Mouse (Mus musculus) cerebellum, adult 9-11 months (tissue): ENCODE results near the gene Hand2.

ENCODE experiments used
- DNase-seq: peaks from one replicate; pipeline ENCODE4 v3.0.0; 2022

The Hand2 gene

GRCm38 (mm10) chr8:57320851-57321743, at the start of gene Hand2:
Gene Hand2, plus strand, starts transcription at chr8:57320983.
- no peak for DNase-seq

- no peak for DNase-seq
These were observed 47.7 kb upstream of the Hand2 start for GRCm38 (mm10) chr8:57273055-57273454.

GRCm38 (mm10) chr8:57293441-57293840, 27.3 kb upstream of the Hand2 start:
- DNase-seq, result no peak

DNA sequence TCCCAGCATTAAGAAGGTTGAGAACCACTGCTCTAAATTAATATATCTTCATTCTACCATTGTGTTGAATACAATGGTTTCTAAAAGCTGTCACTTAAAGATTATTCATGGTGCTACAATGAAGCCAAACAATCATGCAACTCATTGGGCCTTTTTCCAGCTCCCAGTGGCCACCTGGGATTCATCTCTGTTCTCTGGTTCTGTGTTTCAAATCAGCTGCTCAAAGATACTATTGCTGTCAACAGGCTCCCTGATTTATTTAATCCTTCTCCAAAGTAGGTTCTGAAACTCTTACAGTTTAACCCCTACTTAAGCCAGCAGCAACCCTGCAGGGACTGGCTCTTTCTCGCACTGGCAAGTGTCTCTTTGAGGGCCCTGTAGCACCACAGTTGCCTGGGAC, 17.3 kb upstream of the Hand2 start:
- DNase-seq, result no peak

DNA sequence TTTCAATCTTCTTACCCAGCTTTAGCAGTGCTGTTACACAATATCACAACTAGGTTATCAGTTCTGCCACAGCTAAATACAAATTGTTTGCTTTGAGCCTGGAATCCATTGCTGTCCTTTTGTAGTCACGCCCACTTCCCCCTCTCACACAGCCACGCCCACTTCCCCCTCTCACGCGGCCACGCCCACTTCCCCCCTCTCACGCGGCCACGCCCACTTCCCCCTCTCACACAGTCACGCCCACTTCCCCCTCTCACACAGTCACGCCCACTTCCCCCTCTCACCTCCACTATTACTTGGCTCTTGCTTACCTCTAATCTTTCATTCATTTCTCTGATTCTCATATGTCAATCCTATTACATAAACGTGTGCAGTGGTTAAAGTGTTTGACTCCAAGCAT, 15.8 kb upstream of the Hand2 start:
- DNase-seq, result no peak

DNA sequence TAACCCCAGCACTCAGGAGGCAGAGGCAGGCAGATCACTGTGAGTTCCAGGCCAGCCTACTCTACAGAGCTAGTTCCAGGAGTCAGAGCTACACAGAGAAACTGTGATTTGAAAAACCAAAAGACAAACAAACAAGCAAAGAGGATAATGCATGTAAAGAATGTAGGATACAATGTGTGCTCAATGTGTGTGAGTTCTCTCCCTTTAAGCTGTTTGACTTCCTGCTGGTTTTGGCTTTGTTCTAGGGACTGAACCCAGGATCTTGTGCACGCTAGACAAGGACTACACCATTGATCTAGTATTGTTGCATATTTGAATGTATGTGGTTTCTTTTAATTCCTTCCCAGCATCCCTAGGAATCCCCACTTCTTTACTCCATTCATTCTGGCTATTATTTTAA, 14.3 kb upstream of the Hand2 start:
- DNase-seq, result no peak

DNA sequence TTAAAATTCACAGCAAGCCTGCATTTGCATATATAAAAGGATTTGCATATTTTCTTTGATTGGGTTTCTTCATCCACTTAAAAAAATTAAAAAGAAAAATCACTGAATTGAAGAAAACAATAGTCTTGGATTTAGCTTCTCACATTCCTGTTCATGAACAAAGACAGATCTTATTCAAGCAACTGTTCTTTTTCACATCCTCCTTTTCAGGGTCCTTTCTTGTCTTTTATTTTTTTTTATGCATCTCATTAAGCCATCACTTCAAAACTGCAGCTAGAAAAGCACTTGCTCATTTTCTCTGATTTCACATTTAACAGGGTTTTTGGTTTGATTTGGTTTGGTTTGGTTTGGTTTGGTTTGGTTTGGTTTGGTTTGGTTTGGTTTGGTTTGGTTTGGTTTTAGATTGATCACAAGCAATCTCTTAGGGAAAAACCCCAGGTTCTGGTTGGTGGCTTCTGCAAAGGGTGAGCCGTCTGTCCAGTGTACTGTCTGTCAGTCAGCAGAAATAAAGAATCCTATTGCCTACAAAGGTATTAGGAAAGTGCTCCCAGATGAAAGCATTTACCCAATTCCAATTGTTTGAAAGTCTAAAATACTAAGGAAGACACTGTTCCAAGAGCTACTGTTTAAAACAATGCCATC, 10.8 kb upstream of the Hand2 start:
- no peak for DNase-seq

DNA sequence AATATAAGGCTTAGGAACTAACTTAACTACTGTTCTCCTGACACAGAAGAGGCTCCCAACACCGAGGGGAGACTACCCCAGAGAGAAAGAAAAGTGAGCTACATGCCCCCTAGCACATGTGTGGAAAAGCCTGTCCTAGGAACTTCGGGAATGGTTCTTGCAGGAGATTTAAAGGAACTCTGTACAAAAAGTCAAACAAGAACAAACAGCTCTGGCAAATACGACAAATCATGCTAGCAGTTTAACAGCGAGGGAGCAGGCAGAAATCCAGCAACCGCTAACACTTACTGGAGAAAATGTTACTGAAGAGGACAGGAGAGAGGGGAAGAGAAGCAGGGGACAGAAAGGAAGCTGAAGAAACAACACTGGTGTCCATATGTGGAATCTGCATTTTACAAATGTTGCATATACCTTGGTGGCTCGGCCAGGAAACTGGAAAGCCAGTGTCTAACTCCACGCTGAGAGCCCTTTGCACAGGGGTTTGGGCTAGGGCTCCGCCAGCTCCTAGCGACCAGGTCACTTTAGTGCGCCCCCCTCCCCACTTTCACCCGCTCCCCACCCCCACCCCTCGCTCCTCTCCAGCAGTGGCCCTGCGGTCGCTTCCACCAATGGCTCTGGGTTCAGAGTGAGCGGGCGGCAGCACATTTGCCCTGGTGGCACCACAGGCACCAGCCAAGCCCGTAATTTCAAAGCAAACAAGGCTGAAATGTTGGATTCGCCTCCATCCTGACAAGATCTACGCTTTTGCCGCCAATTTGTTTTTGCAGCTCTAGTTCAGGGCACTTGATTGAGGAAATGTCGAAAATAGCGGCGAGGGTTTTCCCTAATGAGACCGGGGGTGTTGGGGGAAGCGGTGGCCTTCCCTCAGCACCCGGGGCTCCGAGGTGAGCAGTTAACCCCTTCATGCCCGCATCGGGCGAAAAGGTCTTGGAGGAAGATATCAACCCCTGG, 8.5 kb upstream of the Hand2 start:
- DNase-seq, result no peak

- DNase-seq, result no peak
These were observed 7.2 kb upstream of the Hand2 start for GRCm38 (mm10) chr8:57313583-57313982.

GRCm38 (mm10) chr8:57314216-57314615, 6.6 kb upstream of the Hand2 start:
- DNase-seq, result no peak

DNA sequence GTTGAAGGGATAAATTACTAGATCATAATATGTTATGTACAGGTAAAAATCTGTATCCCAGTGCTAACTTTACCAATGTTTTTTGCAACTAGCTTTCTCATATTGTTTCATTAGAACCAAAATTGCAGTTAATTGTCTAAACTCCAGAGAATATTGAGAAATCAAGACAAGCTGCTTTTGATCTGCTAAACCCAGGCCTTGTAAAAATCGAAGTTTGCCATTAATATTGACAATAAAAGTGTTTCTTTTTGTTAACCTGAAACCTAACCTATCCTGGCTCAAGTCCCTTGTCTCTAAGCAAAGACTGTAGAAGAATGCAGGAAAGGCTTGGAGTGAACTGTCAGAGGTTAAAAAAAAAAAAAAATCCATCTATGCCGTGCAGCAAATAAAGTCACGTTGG, 5.3 kb upstream of the Hand2 start:
- no peak for DNase-seq

- DNase-seq, result no peak
These were observed 3.7 kb upstream of the Hand2 start for GRCm38 (mm10) chr8:57317107-57317506.

DNA sequence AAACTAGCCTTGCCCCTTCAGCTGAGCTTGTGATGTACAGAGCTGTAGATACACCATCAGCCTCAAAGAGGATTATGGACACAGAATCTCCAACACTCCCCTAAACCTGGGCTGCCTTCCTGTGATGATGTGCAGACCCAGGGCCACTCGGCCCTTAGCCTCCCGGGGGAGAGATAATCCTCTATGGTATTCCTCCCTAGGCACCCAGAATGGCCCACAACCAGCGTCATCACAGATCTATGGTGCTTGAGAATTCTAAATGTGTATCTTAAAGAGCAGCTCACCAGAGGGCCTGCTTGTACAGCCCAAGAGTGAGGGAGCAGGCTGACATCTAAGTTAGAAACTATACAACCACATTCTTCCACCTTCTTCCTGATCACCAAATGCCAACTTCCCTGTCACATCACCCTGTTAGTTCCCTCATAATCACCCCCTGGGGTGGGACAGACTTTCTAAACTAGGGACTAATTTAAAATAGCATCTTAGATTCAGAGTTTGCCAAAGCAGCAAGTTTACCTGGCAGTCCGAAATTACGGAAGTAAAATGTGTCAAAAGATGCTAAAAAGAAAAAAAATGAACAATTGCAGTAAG, 2.8 kb upstream of the Hand2 start:
- no peak for DNase-seq

DNA sequence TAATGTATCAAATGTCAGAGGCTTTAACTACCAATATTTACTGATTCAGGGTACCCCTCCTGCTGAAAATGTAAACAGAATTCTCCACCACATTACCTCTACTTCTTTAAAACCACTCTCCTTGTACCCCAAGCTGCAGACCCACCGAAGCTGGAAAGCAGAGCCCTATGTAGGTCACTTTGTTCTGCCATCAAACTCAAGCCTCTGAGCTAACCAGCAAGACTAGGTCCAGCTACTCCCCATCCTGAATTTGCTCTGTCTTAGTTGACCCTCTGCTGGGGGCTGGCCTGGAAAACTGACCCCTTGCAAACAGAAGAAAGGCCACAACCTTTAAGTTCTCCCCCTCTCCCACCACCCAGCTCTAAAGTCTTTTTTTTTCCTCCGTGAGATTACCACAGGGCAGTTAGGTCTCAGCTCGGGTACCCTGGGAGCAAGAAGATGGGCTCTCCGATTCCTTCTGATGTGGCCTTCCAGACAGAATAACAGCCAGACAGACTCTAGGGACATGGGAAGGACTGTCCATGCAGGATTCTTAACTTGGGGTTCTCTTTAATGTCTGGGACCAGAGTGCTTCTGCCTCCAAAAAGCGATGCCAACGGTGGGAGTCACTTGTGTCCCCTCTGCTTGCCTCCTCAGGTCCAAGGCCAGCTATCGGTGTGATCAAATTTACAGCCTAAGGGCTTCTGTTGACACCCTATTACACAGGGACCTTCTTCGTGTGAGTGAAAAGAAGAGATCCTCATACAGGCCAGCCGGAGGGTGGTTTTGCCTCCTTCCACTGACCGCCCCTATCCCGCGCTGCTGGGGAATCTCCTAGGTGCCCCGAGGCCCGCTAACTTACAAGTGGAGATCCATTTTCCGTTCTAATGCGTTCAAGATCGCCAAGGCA, 1.4 kb upstream of the Hand2 start:
- DNase-seq, result no peak

- DNase-seq, result no peak
These were observed 700 bp upstream of the Hand2 start for GRCm38 (mm10) chr8:57319981-57320585.

DNA sequence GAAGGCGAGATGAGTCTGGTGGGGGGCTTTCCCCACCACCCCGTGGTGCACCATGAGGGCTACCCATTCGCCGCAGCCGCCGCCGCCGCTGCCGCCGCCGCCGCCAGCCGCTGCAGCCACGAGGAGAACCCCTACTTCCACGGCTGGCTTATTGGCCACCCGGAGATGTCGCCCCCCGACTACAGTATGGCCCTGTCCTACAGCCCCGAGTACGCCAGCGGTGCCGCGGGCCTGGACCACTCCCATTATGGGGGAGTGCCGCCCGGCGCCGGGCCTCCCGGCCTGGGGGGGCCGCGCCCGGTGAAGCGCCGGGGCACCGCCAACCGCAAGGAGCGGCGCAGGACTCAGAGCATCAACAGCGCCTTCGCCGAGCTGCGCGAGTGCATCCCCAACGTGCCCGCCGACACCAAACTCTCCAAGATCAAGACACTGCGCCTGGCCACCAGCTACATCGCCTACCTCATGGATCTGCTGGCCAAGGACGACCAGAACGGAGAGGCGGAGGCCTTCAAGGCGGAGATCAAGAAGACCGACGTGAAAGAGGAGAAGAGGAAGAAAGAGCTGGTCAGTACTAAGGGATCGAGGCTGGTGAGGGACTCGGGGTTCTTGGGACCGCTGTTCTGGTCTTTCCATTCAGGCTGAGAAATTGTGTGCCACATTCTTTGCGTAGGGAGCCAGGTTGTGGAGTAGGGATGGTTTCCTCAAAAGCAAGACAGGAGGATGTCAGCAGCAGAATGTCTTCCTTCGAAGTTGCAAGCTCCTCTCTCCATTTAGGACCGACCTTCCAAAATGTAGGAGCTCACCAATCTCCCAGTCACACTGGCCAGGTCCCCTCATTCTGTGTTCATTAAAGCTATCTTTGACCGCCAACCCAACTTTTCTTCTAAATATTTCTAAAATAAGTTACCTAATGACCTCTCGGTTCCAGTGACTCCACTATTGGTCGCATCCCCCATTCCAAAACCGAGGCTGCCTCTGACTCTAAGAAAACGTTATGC, 1.4 kb downstream of the Hand2 start:
- no peak for DNase-seq

DNA sequence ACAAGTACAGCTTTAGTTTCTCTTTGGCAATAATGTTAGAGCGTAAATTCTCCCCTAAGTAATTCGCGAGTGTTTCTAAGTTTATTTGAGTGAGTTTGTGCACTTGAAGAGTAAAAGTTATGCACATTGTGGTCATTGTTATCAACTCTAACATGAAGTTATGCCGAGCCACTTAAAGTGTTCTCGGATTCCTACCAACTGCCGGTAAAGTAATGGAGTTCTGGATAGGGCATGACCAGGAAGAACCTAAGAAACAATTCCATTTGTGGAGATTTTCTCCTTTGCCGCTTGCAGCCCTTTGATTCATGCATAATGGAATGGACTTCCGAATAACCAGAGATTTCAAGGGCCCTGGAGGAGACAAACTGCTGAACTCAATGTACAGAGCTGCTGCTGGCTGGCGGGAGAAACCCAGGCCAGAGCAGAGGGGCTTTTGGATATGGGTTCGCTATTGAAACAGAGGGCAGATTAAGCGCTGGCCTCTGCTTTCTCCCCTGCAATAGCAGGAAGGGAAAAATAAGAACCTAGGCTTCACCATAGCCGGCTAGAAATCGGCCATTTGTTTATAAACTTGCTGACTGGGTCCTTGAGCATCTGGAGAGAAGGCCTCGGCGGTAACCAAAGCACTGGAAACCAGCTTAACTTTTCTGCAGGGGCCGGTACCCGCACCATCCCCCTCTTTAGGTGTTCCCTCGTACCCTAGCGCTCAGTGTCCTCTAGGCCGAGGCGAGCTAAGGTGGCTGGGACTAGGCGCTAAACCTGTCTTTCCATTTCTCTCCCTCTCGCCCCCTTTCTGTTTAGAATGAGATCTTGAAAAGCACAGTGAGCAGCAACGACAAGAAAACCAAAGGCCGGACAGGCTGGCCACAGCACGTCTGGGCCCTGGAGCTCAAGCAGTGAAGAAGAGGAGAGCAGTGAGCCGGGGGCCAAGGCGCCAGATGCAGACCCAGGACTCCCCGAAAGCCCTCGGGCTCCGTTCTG, 2.5 kb downstream of the Hand2 start:
- DNase-seq, result no peak

DNA sequence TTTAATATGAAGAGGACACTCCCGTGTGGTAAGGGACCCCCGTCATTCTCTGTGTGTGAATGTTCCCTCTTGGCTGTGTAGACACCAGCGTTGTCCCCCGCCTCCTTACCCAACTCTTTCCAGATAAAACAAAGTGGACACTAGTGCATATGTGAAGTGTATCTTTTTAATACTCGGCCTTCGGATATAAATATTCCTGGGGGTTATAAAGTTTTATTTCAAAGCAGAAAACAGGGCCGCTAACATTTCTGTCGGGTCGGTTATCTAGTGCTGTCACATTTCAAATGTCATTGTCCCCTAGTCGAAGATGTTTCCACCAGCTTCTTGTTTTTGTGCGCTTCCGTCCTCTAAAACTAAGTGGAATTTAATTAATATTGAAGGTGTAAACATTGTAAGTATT, 3.3 kb downstream of the Hand2 start:
- DNase-seq, result no peak

DNA sequence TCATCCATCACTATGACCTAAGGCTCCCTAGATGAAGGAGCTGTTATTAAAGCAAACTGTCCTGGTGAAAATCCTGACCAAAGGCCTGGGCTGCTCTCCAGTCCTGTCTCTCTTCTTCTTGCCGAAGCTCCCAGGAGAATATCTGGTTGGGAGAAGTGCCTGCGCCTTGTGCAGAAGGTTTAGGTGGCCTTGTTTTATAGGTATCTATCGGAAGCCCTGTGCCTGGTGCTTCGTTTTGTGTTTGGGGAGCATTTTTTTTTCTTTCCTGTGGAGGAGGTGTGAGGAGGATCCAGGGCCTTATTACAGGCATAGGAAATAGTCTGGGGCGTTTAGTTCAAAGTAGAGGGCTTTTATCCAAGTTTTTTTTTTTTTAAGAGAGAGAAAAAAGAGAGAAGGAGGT, 3.9 kb downstream of the Hand2 start:
- DNase-seq, result no peak
